Mouse (Mus musculus) kidney, embryonic 15.5 days (tissue): Measurements from ENCODE around the gene Col23a1. TPM values are rescaled to one million over a fixed set of nuclear protein-coding genes. Genes with fewer than 3 reads are reported as not detected.

ENCODE experiments used
- ATAC-seq: fragments of 200-750 bp; cut with Nextera tagmentation; replicated peaks from 2 replicates; pipeline ENCODE4 v1.8.0; 2017; ENCODE audit warnings: moderate TSS enrichment; ENCODE audit not compliant: low FRiP score
- H3K27ac ChIP-seq: fragments of 300-500 bp; sonication (generic); 2 replicates; pipeline ENCODE4 v1.5.1; 2015; ENCODE audit warnings: mild to moderate bottlenecking, inconsistent platforms
- H3K27me3 ChIP-seq: fragments of 300-500 bp; sonication (generic); 2 replicates; pipeline ENCODE4 v1.6.1; 2015; ENCODE audit warnings: inconsistent platforms
- H3K36me3 ChIP-seq: fragments of 300-500 bp; sonication (generic); 2 replicates; pipeline ENCODE4 v1.6.1; 2015; ENCODE audit warnings: inconsistent platforms
- H3K4me1 ChIP-seq: fragments of 300-500 bp; sonication (generic); 2 replicates; pipeline ENCODE4 v1.6.1; 2015; ENCODE audit warnings: inconsistent platforms
- H3K4me2 ChIP-seq: fragments of 300-500 bp; sonication (generic); 2 replicates; pipeline ENCODE4 v1.6.1; 2015; ENCODE audit warnings: moderate library complexity, mild to moderate bottlenecking, inconsistent platforms
- H3K4me3 ChIP-seq: fragments of 300-500 bp; sonication (generic); replicated peaks from 2 replicates; pipeline ENCODE4 v1.5.1; 2015; ENCODE audit warnings: mild to moderate bottlenecking, inconsistent platforms
- H3K9ac ChIP-seq: fragments of 300-500 bp; sonication (generic); 2 replicates; pipeline ENCODE4 v1.6.1; 2015; ENCODE audit warnings: mild to moderate bottlenecking, inconsistent platforms
- H3K9me3 ChIP-seq: fragments of 300-500 bp; sonication (generic); replicated peaks from 2 replicates; pipeline ENCODE4 v1.6.1; 2016; ENCODE audit warnings: inconsistent platforms
- WGBS: fragments of 180-500 bp; shearing (Covaris S2); methylation state at CpG from one replicate; pipeline ENCODE4 v1.1.7; 2015; ENCODE audit warnings: mixed read lengths; 5-methylcytosine and 5-hydroxymethylcytosine counted together
- polyA plus RNA-seq: library from polyadenylated mRNA; unstranded; fragments of >200 nt; fragmentation: Nextera tagmentation; extraction: Ambion mirVana; gene quantifications from 2 replicates; pipeline ENCODE4 v1.2.1, GENCODE M21; 2015

Col23a1 gene
- polyA plus RNA-seq, 1 experiment from 2014 or later, result 11.5 TPM

GRCm38 (mm10) chr11:51565951-51566350 lies 276.2 kb downstream of the Col23a1 start:
- no peak overlapping the region for H3K4me2 ChIP-seq
- no peak overlapping the region for H3K9ac ChIP-seq
- H3K4me1 ChIP-seq, result no peaks in the 10 kb centered on the region
- no peaks in the 10 kb centered on the region for H3K36me3 ChIP-seq
- no peak overlapping the region for H3K4me3 ChIP-seq
- no peak overlapping the region for H3K27ac ChIP-seq
- 87% methylated on average over 6 of the region's 6 CpGs for WGBS
- no peaks in the 10 kb centered on the region for H3K27me3 ChIP-seq
- H3K9me3 ChIP-seq, result no peaks in the 10 kb centered on the region
- no peak for ATAC-seq

GRCm38 (mm10) chr11:51568801-51569200 lies 279.1 kb downstream of the Col23a1 start:
- no peak overlapping the region for H3K27ac ChIP-seq
- H3K4me2 ChIP-seq, result no peak overlapping the region
- H3K4me3 ChIP-seq, result no peak overlapping the region
- H3K27me3 ChIP-seq, result no peaks in the 10 kb centered on the region
- 84% methylated on average over 4 of the region's 4 CpGs for WGBS
- no peak overlapping the region for H3K9ac ChIP-seq
- H3K4me1 ChIP-seq, result 0 out of 2 replicates have a peak, but pooled peaks cover 4% of the 10 kb centered on the region
- no peaks in the 10 kb centered on the region for H3K9me3 ChIP-seq
- no peak for ATAC-seq
- no peaks in the 10 kb centered on the region for H3K36me3 ChIP-seq

GRCm38 (mm10) chr11:51576454-51576853 lies 286.7 kb downstream of the Col23a1 start:
- 0 out of 2 replicates have a peak, but pooled peaks cover 4% of the 10 kb centered on the region for H3K4me1 ChIP-seq
- no peaks in the 10 kb centered on the region for H3K36me3 ChIP-seq
- no peaks in the 10 kb centered on the region for H3K27me3 ChIP-seq
- no peaks in the 10 kb centered on the region for H3K9me3 ChIP-seq
- no peak overlapping the region for H3K4me3 ChIP-seq
- WGBS, result 89% methylated on average over 4 of the region's 4 CpGs
- H3K9ac ChIP-seq, result no peak overlapping the region
- no peak overlapping the region for H3K27ac ChIP-seq
- H3K4me2 ChIP-seq, result no peak overlapping the region
- ATAC-seq, result no peak

GRCm38 (mm10) chr11:51577587-51577986 lies 287.9 kb downstream of the Col23a1 start:
- Histone ChIP-seq H3K4me2 (no peak overlapping the region), H3K9me3 (no peaks in the 10 kb centered on the region), H3K36me3 (no peaks in the 10 kb centered on the region), H3K4me1 (0 out of 2 replicates have a peak, but pooled peaks cover under 1% of the 10 kb centered on the region), H3K27ac (no peak overlapping the region), H3K27me3 (no peaks in the 10 kb centered on the region), H3K9ac (no peak overlapping the region), H3K4me3 (no peak overlapping the region)
- no peak for ATAC-seq
- WGBS, result 79% methylated on average over 7 of the region's 7 CpGs

GRCm38 (mm10) chr11:51579024-51579423 lies 289.3 kb downstream of the Col23a1 start:
- no peaks in the 10 kb centered on the region for H3K9me3 ChIP-seq
- H3K27ac ChIP-seq, result no peak overlapping the region
- H3K4me3 ChIP-seq, result no peak overlapping the region
- WGBS, result 61% methylated on average over 4 of the region's 4 CpGs
- H3K4me2 ChIP-seq, result no peak overlapping the region
- H3K36me3 ChIP-seq, result no peaks in the 10 kb centered on the region
- no peak for ATAC-seq
- peaks cover 15% of the 10 kb centered on the region for H3K4me1 ChIP-seq
- H3K9ac ChIP-seq, result no peak overlapping the region
- H3K27me3 ChIP-seq, result no peaks in the 10 kb centered on the region

GRCm38 (mm10) chr11:51582713-51583112 lies 293.0 kb downstream of the Col23a1 start:
- H3K4me2 ChIP-seq, result no peak overlapping the region
- peaks cover 35% of the 10 kb centered on the region for H3K4me1 ChIP-seq
- no peak for ATAC-seq
- 21% methylated on average over 8 of the region's 8 CpGs for WGBS
- H3K36me3 ChIP-seq, result peaks cover 20% of the 10 kb centered on the region
- H3K4me3 ChIP-seq, result no peak overlapping the region
- no peaks in the 10 kb centered on the region for H3K27me3 ChIP-seq
- no peaks in the 10 kb centered on the region for H3K9me3 ChIP-seq
- 0 out of 2 replicates have a peak overlapping the region, but pooled peaks have one; percentile 97 for H3K27ac ChIP-seq
- no peak overlapping the region for H3K9ac ChIP-seq

GRCm38 (mm10) chr11:51584057-51584430 lies 294.3 kb downstream of the Col23a1 start:
- H3K9me3 ChIP-seq, result no peaks in the 10 kb centered on the region
- H3K4me2 ChIP-seq, result peak overlapping the region; percentile 80
- peaks cover 35% of the 10 kb centered on the region for H3K4me1 ChIP-seq
- H3K36me3 ChIP-seq, result peaks cover 33% of the 10 kb centered on the region
- peak overlapping the region; percentile 69 for H3K9ac ChIP-seq
- peak; percentile 30 for ATAC-seq
- H3K4me3 ChIP-seq, result peak overlapping the region; percentile 63
- peak overlapping the region; percentile 97 for H3K27ac ChIP-seq
- H3K27me3 ChIP-seq, result no peaks in the 10 kb centered on the region
- 13% methylated on average over 9 of the region's 9 CpGs for WGBS

GRCm38 (mm10) chr11:51584431-51585248 lies 294.9 kb downstream of the Col23a1 start, which contains the start of gene Phykpl:
Gene Phykpl, plus strand, starts transcription at chr11:51584757.
- Histone ChIP-seq H3K4me2 (peak within 1 kb of the TSS; percentile 80), H3K27ac (peak within 1 kb of the TSS; percentile 97), H3K27me3 (no peaks in the 10 kb centered on the region), H3K9me3 (no peaks in the 10 kb centered on the region), H3K4me3 (peak within 1 kb of the TSS; percentile 63), H3K36me3 (peaks cover 39% of the 10 kb centered on the region), H3K4me1 (peaks cover 35% of the 10 kb centered on the region), H3K9ac (peak within 1 kb of the TSS; percentile 69)
- under 1% methylated on average over 59 of the region's 59 CpGs for WGBS
- ATAC-seq, result peak; percentile 94

- Histone ChIP-seq H3K9me3 (no peaks in the 10 kb centered on the region), H3K27me3 (no peaks in the 10 kb centered on the region), H3K36me3 (peaks cover 50% of the 10 kb centered on the region), H3K4me2 (peak overlapping the region; percentile 80), H3K4me1 (peaks cover 35% of the 10 kb centered on the region), H3K9ac (peak overlapping the region; percentile 69), H3K27ac (peak overlapping the region; percentile 97), H3K4me3 (peak overlapping the region; percentile 63)
- ATAC-seq, result no peak
- 43% methylated on average over 8 of the region's 8 CpGs for WGBS
Observed at GRCm38 (mm10) chr11:51585608-51586252, 296.0 kb downstream of the Col23a1 start.

- H3K36me3 ChIP-seq, result peaks cover 57% of the 10 kb centered on the region
- ATAC-seq, result no peak
Observed at GRCm38 (mm10) chr11:51586411-51586810, 296.7 kb downstream of the Col23a1 start.

GRCm38 (mm10) chr11:51587059-51587458 lies 297.3 kb downstream of the Col23a1 start:
- Histone ChIP-seq H3K9ac (no peak overlapping the region), H3K4me3 (no peak overlapping the region), H3K4me1 (peaks cover 35% of the 10 kb centered on the region), H3K4me2 (no peak overlapping the region), H3K36me3 (peaks cover 64% of the 10 kb centered on the region), H3K27me3 (no peaks in the 10 kb centered on the region), H3K9me3 (no peaks in the 10 kb centered on the region), H3K27ac (no peak overlapping the region)
- 93% methylated on average over 1 of the region's 1 CpGs for WGBS
- no peak for ATAC-seq

More at GRCm38 (mm10) chr11:51586411-51586810, 296.7 kb downstream of the Col23a1 start:
- H3K4me2 ChIP-seq, result peak overlapping the region; percentile 80; the same call in 1 of the 2 replicates
- H3K27ac ChIP-seq, result 0 out of 2 replicates have a peak overlapping the region, but pooled peaks have one; percentile 97
- no peaks in the 10 kb centered on the region for H3K27me3 ChIP-seq
- 92% methylated on average over 13 of the region's 13 CpGs for WGBS
- no peaks in the 10 kb centered on the region for H3K9me3 ChIP-seq
- no peak overlapping the region for H3K4me3 ChIP-seq
- peaks cover 35% of the 10 kb centered on the region for H3K4me1 ChIP-seq
- no peak overlapping the region for H3K9ac ChIP-seq

GRCm38 (mm10) chr11:51588833-51589232 lies 299.1 kb downstream of the Col23a1 start:
- Histone ChIP-seq H3K27me3 (no peaks in the 10 kb centered on the region), H3K36me3 (peaks cover 81% of the 10 kb centered on the region), H3K4me2 (no peak overlapping the region), H3K27ac (no peak overlapping the region), H3K9me3 (no peaks in the 10 kb centered on the region), H3K4me1 (peaks cover 22% of the 10 kb centered on the region), H3K9ac (no peak overlapping the region), H3K4me3 (no peak overlapping the region)
- WGBS, result 96% methylated on average over 3 of the region's 3 CpGs
- no peak for ATAC-seq
